Mouse (Mus musculus): ENCODE data around the gene Hlx.

- TF ChIP-seq GATA1 (IDR thresholded peaks at IDR 0.05; ENCODE audit: low read depth, low read length) (no peak), CTCF (IDR thresholded peaks at IDR 0.05 in 2 of 3, conservative IDR thresholded peaks at IDR 0.05 in 1 of 3; ENCODE audit: control insufficient read depth in 1 of 3, insufficient read depth in 1 of 3, low read depth in 2 of 3, low read length in 3 of 3, poor library complexity in 1 of 3, severe bottlenecking in 1 of 3) (no peak), POLR2A (IDR thresholded peaks at IDR 0.05; ENCODE audit: control insufficient read depth in 1 of 2, insufficient read depth in 1 of 2, low read depth in 1 of 2, low read length in 2 of 2, poor library complexity in 1 of 2) (no peak)
These were observed 7.1 kb downstream of the Hlx start for GRCm38 (mm10) chr1:184725318-184725790.

Data from MEL (cell line).